Mouse (Mus musculus): ENCODE data around the gene Prok2. TPM values are rescaled to one million over a fixed set of nuclear protein-coding genes. Genes with fewer than 3 reads are reported as not detected.

The Prok2 gene
- polyA plus RNA-seq, 1 experiment from 2014 or later = 0.27 TPM

DNA sequence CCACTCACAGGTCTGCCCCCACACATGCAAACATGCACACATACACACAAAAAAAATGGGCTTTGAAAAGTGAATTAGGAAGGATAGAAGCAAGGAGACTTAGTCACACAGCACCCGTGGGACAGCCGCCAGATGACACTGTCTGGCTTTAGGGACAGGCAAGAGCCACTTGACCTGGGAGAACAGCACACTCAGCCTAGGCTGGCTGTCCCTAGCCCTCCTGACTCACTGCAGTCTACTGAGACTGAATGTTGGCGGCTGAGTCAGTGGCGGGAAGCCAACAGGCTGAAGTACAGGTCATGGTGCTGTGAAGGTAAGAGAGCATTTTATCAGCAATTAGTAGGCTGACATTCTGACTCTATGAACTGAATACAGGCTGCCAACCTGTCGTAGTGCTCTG lies 8.5 kb upstream of the Prok2 start:
- ATAC-seq (ENCODE audit: insufficient read depth, low FRiP score) = no peak
- Histone ChIP-seq H3K9ac (ENCODE audit: low read length) (no peak overlapping the region), H3K27me3 (ENCODE audit: control insufficient read depth, insufficient read depth, low read length) (peaks cover 3% of the 10 kb centered on the region), H3K9me3 (replicated peaks; ENCODE audit: control insufficient read depth, low read length) (no peaks in the 10 kb centered on the region), H3K4me1 (ENCODE audit: control insufficient read depth, insufficient read depth, low read length) (no peaks in the 10 kb centered on the region), H3K36me3 (ENCODE audit: control insufficient read depth, insufficient read depth, low read length) (no peaks in the 10 kb centered on the region), H3K4me2 (ENCODE audit: low read depth, low read length) (no peak overlapping the region), H3K27ac (ENCODE audit: low read length) (no peak overlapping the region), H3K4me3 (replicated peaks; ENCODE audit: low read length) (no peak overlapping the region)
- WGBS = 69% methylated on average over 5 of the region's 5 CpGs

DNA sequence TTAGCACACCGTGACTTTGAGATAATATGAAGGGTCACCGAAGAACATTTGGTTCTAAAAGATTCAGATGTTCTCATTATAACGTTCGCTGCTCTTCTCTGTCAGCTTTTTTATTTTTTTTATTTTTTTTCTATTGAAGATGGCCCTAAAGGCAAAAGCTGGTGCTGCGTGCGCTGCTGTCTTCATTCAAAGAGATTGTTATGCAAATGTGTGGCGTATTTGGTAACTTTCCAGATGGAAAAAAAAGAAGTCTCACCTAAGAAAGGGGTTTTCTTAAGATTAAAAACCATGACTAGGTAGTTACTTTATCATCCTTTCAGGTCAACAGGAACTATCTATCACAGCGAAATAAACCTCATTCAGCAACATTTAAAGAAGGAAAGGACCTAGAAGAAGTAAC lies 6.5 kb upstream of the Prok2 start:
- no peak for ATAC-seq (ENCODE audit: insufficient read depth, low FRiP score)
- Histone ChIP-seq H3K27me3 (ENCODE audit: control insufficient read depth, insufficient read depth, low read length) (peaks cover 3% of the 10 kb centered on the region), H3K9me3 (replicated peaks; ENCODE audit: control insufficient read depth, low read length) (no peaks in the 10 kb centered on the region), H3K36me3 (ENCODE audit: control insufficient read depth, insufficient read depth, low read length) (no peaks in the 10 kb centered on the region), H3K4me1 (ENCODE audit: control insufficient read depth, insufficient read depth, low read length) (no peaks in the 10 kb centered on the region), H3K9ac (ENCODE audit: low read length) (no peak overlapping the region), H3K27ac (ENCODE audit: low read length) (no peak overlapping the region), H3K4me3 (replicated peaks; ENCODE audit: low read length) (no peak overlapping the region), H3K4me2 (ENCODE audit: low read depth, low read length) (no peak overlapping the region)
- 85% methylated on average over 8 of the region's 8 CpGs for WGBS

DNA sequence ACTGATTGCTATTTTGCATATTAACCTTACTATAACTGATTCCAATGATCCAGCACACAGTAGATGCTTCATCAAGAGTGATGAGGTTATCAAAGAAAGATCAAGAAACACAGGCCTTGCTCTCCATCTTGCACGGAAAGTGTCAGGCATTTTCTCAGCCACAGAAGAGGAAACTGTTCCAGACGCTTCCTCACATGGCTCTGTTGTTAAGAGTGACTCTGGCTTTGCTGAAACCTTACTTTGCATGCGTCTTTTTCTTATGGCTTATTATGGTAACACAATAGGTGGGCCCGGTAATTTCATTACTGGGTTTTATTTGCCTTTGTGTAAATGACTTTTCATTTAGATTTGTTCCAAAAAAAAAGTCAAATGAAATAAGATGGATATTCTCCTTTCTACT lies 5.7 kb upstream of the Prok2 start:
- Histone ChIP-seq H3K36me3 (ENCODE audit: control insufficient read depth, insufficient read depth, low read length) (no peaks in the 10 kb centered on the region), H3K4me2 (ENCODE audit: low read depth, low read length) (no peak overlapping the region), H3K9me3 (replicated peaks; ENCODE audit: control insufficient read depth, low read length) (no peaks in the 10 kb centered on the region), H3K9ac (ENCODE audit: low read length) (no peak overlapping the region), H3K27me3 (ENCODE audit: control insufficient read depth, insufficient read depth, low read length) (peaks cover 7% of the 10 kb centered on the region), H3K4me3 (replicated peaks; ENCODE audit: low read length) (no peak overlapping the region), H3K27ac (ENCODE audit: low read length) (no peak overlapping the region), H3K4me1 (ENCODE audit: control insufficient read depth, insufficient read depth, low read length) (no peaks in the 10 kb centered on the region)
- no peak for ATAC-seq (ENCODE audit: insufficient read depth, low FRiP score)
- 77% methylated on average over 4 of the region's 4 CpGs for WGBS

DNA sequence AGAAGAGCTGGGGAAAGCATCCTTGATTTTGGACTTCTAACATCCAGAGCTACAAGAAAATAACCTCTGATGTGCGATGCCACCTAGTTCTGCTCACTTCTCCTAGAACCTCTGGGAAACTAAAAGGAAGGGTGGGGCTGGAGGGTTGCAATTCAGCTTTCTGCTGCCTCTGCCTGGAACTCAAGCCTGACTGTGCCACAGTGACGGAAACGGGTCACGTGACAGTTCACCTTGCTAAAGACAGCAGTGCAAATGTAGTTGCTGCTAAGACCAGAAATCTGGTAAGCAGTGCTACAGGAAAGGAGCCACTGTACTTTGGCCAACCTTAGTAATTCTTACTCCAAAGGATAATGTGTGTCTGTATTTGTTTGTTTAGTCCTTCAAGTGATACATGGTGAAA lies 3.7 kb upstream of the Prok2 start:
- Histone ChIP-seq H3K27ac (ENCODE audit: low read length) (no peak overlapping the region), H3K4me1 (ENCODE audit: control insufficient read depth, insufficient read depth, low read length) (peaks cover 10% of the 10 kb centered on the region), H3K4me3 (replicated peaks; ENCODE audit: low read length) (no peak overlapping the region), H3K27me3 (ENCODE audit: control insufficient read depth, insufficient read depth, low read length) (peaks cover 26% of the 10 kb centered on the region), H3K9me3 (replicated peaks; ENCODE audit: control insufficient read depth, low read length) (no peaks in the 10 kb centered on the region), H3K4me2 (ENCODE audit: low read depth, low read length) (no peak overlapping the region), H3K36me3 (ENCODE audit: control insufficient read depth, insufficient read depth, low read length) (no peaks in the 10 kb centered on the region), H3K9ac (ENCODE audit: low read length) (no peak overlapping the region)
- no peak for ATAC-seq (ENCODE audit: insufficient read depth, low FRiP score)
- 85% methylated on average over 4 of the region's 4 CpGs for WGBS

DNA sequence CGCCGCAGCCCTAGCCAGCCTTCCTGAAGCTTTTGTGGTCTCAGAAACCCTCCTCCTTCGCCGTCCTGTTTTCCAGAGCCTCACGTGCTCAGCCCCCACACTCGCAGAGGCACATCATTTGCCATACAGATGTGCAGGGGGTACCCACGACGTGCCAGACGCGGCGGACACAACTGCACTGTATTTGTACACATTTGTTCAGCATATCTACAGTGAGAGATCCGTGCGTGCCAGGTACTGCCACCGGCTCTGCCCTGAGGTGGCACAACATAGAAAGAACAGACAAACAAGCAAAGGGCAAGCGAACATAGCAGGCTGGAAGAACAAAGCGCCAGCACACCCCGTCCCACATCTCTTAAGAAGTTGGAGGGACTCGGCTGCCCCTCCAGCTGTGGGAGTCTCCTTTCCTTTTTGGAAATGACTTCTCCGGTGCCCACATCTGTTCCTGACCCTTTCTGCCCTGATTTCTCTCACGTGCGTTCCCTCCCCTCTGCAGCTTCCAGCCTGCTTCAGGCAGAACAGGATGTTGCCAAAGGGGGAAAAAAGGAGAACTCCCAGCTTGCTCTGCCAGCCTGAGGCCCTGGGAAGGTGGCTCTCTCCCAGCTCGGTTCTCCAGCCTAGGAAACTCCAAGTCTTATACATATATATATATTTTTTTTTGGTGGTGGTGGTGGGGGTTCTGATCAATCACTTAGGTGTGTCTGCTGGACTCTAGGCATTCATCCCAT lies 548 bp upstream of the Prok2 start:
- no peak for ATAC-seq (ENCODE audit: insufficient read depth, low FRiP score)
- no peaks in the 10 kb centered on the region for H3K9me3 ChIP-seq (replicated peaks; ENCODE audit: control insufficient read depth, low read length)
- WGBS = 7% methylated on average over 22 of the region's 22 CpGs
- peak overlapping the region; percentile 52 for H3K4me3 ChIP-seq (replicated peaks; ENCODE audit: low read length)
- H3K27me3 ChIP-seq (ENCODE audit: control insufficient read depth, insufficient read depth, low read length) = peaks cover 33% of the 10 kb centered on the region
- H3K9ac ChIP-seq (ENCODE audit: low read length) = peak overlapping the region; percentile 65
- H3K36me3 ChIP-seq (ENCODE audit: control insufficient read depth, insufficient read depth, low read length) = no peaks in the 10 kb centered on the region
- peaks cover 10% of the 10 kb centered on the region for H3K4me1 ChIP-seq (ENCODE audit: control insufficient read depth, insufficient read depth, low read length)
- H3K4me2 ChIP-seq (ENCODE audit: low read depth, low read length) = peak overlapping the region; percentile 94
- no peak overlapping the region for H3K27ac ChIP-seq (ENCODE audit: low read length)

DNA sequence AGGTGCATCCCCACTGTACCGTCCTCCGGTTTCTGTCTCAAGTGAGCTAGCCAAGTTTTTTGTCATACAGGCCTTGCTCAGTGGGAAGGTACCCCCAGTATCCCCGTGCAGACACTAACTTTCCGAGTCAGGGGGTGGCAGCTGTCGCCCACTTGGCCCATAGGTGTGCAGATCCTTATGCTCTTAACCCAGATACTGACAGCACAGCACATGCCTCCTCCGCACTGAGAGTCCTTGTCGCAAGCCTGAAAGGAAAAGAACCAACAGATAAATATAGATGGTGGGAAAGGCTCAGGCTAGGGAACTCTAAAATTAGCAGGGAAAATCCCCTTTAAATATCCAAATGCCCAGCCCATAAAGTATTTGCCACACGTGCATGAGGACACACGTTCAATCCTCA lies 3.8 kb downstream of the Prok2 start:
- Histone ChIP-seq H3K9me3 (replicated peaks; ENCODE audit: control insufficient read depth, low read length) (no peaks in the 10 kb centered on the region), H3K4me3 (replicated peaks; ENCODE audit: low read length) (no peak overlapping the region), H3K9ac (ENCODE audit: low read length) (no peak overlapping the region), H3K4me1 (ENCODE audit: control insufficient read depth, insufficient read depth, low read length) (peaks cover 10% of the 10 kb centered on the region), H3K36me3 (ENCODE audit: control insufficient read depth, insufficient read depth, low read length) (no peaks in the 10 kb centered on the region), H3K4me2 (ENCODE audit: low read depth, low read length) (no peak overlapping the region), H3K27ac (ENCODE audit: low read length) (no peak overlapping the region), H3K27me3 (ENCODE audit: control insufficient read depth, insufficient read depth, low read length) (peaks cover 30% of the 10 kb centered on the region)
- WGBS = 86% methylated on average over 9 of the region's 9 CpGs
- no peak for ATAC-seq (ENCODE audit: insufficient read depth, low FRiP score)

DNA sequence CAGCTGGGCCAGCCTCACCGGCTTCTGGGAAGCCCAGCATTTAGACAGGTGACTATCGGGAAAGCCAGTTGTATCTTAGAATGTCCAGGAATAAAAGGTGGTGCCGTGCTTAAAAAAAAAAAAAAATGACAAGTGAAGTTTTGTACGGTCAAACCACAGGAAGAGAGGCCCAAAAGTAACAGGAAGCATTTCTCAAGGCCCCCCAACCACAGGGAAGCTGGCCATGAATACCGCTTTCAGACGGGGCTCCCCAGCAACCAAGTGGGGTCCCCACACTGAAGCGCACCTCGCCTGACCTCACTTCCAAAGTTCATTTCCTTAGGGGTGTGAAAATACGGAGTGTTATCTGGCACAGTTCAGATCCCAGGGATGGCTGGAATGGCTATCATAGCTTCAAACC lies 5.2 kb downstream of the Prok2 start:
- WGBS = 73% methylated on average over 9 of the region's 9 CpGs

DNA sequence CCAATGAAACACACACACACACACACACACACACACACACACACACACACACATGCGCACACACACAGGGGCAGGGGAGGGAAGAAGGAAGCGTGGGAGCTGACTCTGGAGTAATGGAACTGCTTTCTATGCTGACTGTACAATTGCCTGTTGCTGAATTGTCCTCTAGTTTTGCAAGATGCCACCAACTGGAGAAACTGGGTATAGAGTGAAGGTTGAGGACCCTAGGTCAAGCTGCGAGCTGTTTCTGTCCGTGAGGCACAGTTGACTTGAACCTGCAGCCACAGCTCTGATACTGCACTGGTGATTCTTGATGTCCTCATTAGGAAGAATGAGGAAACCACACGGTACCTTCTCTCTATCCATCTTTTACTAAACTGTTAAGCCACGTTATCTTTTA lies 10.3 kb downstream of the Prok2 start:
- Histone ChIP-seq H3K4me2 (ENCODE audit: low read depth, low read length) (no peak overlapping the region), H3K4me3 (replicated peaks; ENCODE audit: low read length) (no peak overlapping the region), H3K9me3 (replicated peaks; ENCODE audit: control insufficient read depth, low read length) (no peaks in the 10 kb centered on the region), H3K27ac (ENCODE audit: low read length) (no peak overlapping the region), H3K4me1 (ENCODE audit: control insufficient read depth, insufficient read depth, low read length) (no peaks in the 10 kb centered on the region), H3K36me3 (ENCODE audit: control insufficient read depth, insufficient read depth, low read length) (no peaks in the 10 kb centered on the region), H3K27me3 (ENCODE audit: control insufficient read depth, insufficient read depth, low read length) (no peaks in the 10 kb centered on the region), H3K9ac (ENCODE audit: low read length) (no peak overlapping the region)
- no peak for ATAC-seq (ENCODE audit: insufficient read depth, low FRiP score)
- 58% methylated on average over 6 of the region's 6 CpGs for WGBS

More for the DNA sequence above, 5.2 kb downstream of the Prok2 start:
- ATAC-seq (ENCODE audit: insufficient read depth, low FRiP score) = no peak
- H3K27me3 ChIP-seq (ENCODE audit: control insufficient read depth, insufficient read depth, low read length) = peaks cover 17% of the 10 kb centered on the region
- peaks cover 5% of the 10 kb centered on the region for H3K4me1 ChIP-seq (ENCODE audit: control insufficient read depth, insufficient read depth, low read length)
- no peaks in the 10 kb centered on the region for H3K9me3 ChIP-seq (replicated peaks; ENCODE audit: control insufficient read depth, low read length)
- no peak overlapping the region for H3K9ac ChIP-seq (ENCODE audit: low read length)
- H3K36me3 ChIP-seq (ENCODE audit: control insufficient read depth, insufficient read depth, low read length) = no peaks in the 10 kb centered on the region
- H3K27ac ChIP-seq (ENCODE audit: low read length) = no peak overlapping the region
- H3K4me3 ChIP-seq (replicated peaks; ENCODE audit: low read length) = no peak overlapping the region
- H3K4me2 ChIP-seq (ENCODE audit: low read depth, low read length) = no peak overlapping the region

DNA sequence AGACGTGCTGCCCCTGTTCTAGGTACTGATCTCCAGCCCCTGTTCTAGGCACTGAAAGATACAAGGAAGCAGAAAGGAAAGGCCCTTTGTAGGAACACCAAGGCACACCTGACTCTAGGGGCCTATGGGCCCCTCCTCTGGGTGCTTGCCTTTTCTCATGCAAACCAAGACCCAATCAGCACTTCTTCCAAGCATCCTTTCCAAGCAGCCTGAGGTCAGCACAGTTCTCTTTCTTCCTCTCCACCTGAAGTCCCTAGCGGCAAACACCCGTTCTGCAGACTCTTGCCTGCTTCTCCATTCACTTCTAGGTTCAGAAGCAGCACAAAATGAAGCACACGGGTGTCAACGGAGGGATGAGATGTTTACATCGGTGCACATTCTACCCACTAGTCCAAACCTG lies 11.0 kb downstream of the Prok2 start:
- Histone ChIP-seq H3K27me3 (ENCODE audit: control insufficient read depth, insufficient read depth, low read length) (no peaks in the 10 kb centered on the region), H3K9me3 (replicated peaks; ENCODE audit: control insufficient read depth, low read length) (no peaks in the 10 kb centered on the region), H3K9ac (ENCODE audit: low read length) (no peak overlapping the region), H3K36me3 (ENCODE audit: control insufficient read depth, insufficient read depth, low read length) (no peaks in the 10 kb centered on the region), H3K4me3 (replicated peaks; ENCODE audit: low read length) (no peak overlapping the region), H3K4me1 (ENCODE audit: control insufficient read depth, insufficient read depth, low read length) (no peaks in the 10 kb centered on the region), H3K4me2 (ENCODE audit: low read depth, low read length) (no peak overlapping the region), H3K27ac (ENCODE audit: low read length) (no peak overlapping the region)
- ATAC-seq (ENCODE audit: insufficient read depth, low FRiP score) = no peak
- whole genome bisulfite sequencing = 60% methylated on average over 6 of the region's 6 CpGs
